Mouse (Mus musculus) hindbrain, embryonic 14.5 days (tissue): ENCODE measurements around the gene Agk. TPM values are rescaled to one million over a fixed set of nuclear protein-coding genes. Genes with fewer than 3 reads are reported as not detected.
A peak's percentile ranks its signal among the peaks of the same experiment; 100 is the strongest.

Experiments
- ATAC-seq: fragments of 200-750 bp; cut with Nextera tagmentation; 2 replicates; pipeline ENCODE4 v1.8.0; 2017; ENCODE audit warnings: moderate number of reproducible peaks, mild to moderate bottlenecking, moderate TSS enrichment, moderate library complexity; ENCODE audit not compliant: low FRiP score
- DNase-seq: peaks from one replicate; pipeline ENCODE4 v3.0.0-alpha.2; 2015; ENCODE audit warnings: low spot score
- H3K27ac ChIP-seq: fragments of 300-500 bp; sonication (generic); 2 replicates; pipeline ENCODE4 v1.5.1; 2014; ENCODE audit warnings: mild to moderate bottlenecking, moderate library complexity
- H3K27me3 ChIP-seq: fragments of 300-500 bp; sonication (generic); 2 replicates; pipeline ENCODE4 v1.6.1; 2014; ENCODE audit warnings: mild to moderate bottlenecking, low read length, mixed read lengths; ENCODE audit not compliant: control insufficient read depth, insufficient read depth
- H3K36me3 ChIP-seq: fragments of 300-500 bp; sonication (generic); replicated peaks from 2 replicates; pipeline ENCODE4 v1.6.1; 2014; ENCODE audit not compliant: control insufficient read depth, insufficient read depth
- H3K4me1 ChIP-seq: fragments of 300-500 bp; sonication (generic); replicated peaks from 2 replicates; pipeline ENCODE4 v1.6.1; 2014; ENCODE audit warnings: antibody characterized with exemption, low read length, mixed read lengths; ENCODE audit not compliant: control insufficient read depth, insufficient read depth
- H3K4me2 ChIP-seq: fragments of 300-500 bp; sonication (generic); replicated peaks from 2 replicates; pipeline ENCODE4 v1.6.1; 2014; ENCODE audit warnings: mild to moderate bottlenecking, moderate library complexity
- H3K4me3 ChIP-seq: fragments of 300-500 bp; sonication (generic); replicated peaks from 2 replicates; pipeline ENCODE4 v1.5.1; 2014; ENCODE audit warnings: mild to moderate bottlenecking, low read length
- H3K9ac ChIP-seq: fragments of 300-500 bp; sonication (generic); 2 replicates; pipeline ENCODE4 v1.6.1; 2014
- H3K9me3 ChIP-seq: fragments of 300-500 bp; sonication (generic); 2 replicates; pipeline ENCODE4 v1.6.1; 2016; ENCODE audit warnings: low read length; ENCODE audit not compliant: control insufficient read depth
- WGBS: fragments of 180-500 bp; shearing (Covaris S2); extraction: QIAGEN DNeasy Blood & Tissue Kit; methylation state at CpG from one replicate; pipeline ENCODE4 v1.1.7; 2014; 5-methylcytosine and 5-hydroxymethylcytosine counted together
- polyA plus RNA-seq: library from polyadenylated mRNA; unstranded; fragments of >200 nt; fragmentation: Nextera tagmentation; extraction: Ambion mirVana; gene quantifications from 2 replicates; pipeline ENCODE4 v1.2.1, GENCODE M21; 2014

Gene Agk
- polyA plus RNA-seq, 1 experiment from 2014 or later, result 54.9 TPM

DNA sequence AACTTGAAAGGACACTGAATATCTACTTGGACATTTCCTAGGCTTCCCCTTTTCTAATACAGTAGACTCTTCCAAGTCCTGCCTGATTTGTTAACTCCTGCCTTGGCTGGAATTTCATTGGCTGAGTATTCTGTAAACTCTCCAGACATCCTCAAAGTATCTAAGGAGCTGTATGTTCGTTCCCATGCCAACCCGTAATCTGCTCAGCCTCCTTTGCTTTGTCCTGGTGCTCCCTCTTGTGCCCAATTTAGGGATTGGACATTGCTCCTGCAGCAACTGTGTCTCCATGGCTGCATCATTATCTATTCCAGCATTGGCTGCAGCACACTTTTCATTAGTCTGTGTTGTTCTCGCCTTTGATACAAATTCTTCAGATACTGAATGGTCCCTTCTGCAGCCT lies 68.2 kb downstream of the Agk start:
- H3K9me3 ChIP-seq, result no peaks in the 10 kb centered on the region
- H3K27ac ChIP-seq, result no peak overlapping the region
- peaks cover 20% of the 10 kb centered on the region for H3K36me3 ChIP-seq
- no peaks in the 10 kb centered on the region for H3K27me3 ChIP-seq
- no peaks in the 10 kb centered on the region; the same call in 1 of the 2 replicates for H3K4me1 ChIP-seq
- no peak overlapping the region for H3K9ac ChIP-seq
- peak; percentile 97 for ATAC-seq
- H3K4me2 ChIP-seq, result no peak overlapping the region
- DNase-seq, result peak; percentile 93
- H3K4me3 ChIP-seq, result no peak overlapping the region
- WGBS, result 7% methylated on average over 3 of the region's 3 CpGs

DNA sequence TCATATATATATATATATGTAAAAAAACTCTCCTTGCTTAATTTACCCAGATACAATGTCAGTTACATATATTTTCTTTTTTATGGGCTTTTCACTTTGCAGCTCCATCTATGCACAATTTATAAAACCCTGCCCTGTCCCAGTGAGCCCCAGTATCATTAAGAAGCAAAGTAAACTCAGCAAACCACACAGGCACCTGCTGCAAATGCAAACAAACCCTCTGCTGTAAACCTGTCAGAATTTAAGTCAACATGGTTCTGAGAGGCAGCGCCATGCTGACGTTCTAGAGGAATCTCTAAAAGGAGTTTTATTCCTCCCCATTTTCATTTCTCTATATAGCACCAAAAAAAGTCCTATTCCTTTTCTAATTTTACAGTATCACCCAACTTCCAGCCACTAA lies 77.1 kb downstream of the Agk start:
- no peak overlapping the region for H3K4me2 ChIP-seq
- DNase-seq (no peak), ATAC-seq (no peak)
- no peaks in the 10 kb centered on the region for H3K4me1 ChIP-seq
- H3K36me3 ChIP-seq, result peaks cover 68% of the 10 kb centered on the region
- H3K27ac ChIP-seq, result no peak overlapping the region
- no peak overlapping the region for H3K4me3 ChIP-seq
- no peaks in the 10 kb centered on the region for H3K27me3 ChIP-seq
- no peaks in the 10 kb centered on the region for H3K9me3 ChIP-seq
- WGBS, result 87% methylated on average over 2 of the region's 2 CpGs
- H3K9ac ChIP-seq, result no peak overlapping the region

- H3K4me3 ChIP-seq, result no peak overlapping the region
- 95% methylated on average over 4 of the region's 4 CpGs for WGBS
- peaks cover 78% of the 10 kb centered on the region for H3K36me3 ChIP-seq
Measured at GRCm38 (mm10) chr6:40403640-40404285, 78.8 kb downstream of the Agk start.

DNA sequence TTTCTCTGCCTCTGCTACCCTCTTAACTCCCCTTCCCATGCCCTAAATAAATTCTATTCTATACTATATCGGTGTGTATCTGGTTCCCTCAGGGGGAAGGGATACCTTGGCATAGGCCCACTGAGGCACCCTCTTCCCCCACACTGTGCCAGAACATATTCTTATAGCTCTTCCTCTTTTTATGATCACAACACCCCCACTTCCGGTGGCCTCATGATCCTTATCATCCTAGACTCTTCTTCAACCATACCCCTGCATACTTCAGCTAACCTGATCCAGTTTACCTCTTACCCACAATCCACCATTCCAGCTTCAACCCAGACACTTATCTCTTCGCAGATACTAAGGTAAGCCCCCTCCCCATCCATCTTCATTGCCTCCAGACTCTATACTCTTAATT lies 86.1 kb downstream of the Agk start:
- 96% methylated on average over 3 of the region's 3 CpGs for WGBS
- ATAC-seq, result no peak
- H3K36me3 ChIP-seq, result peaks cover 45% of the 10 kb centered on the region

More at GRCm38 (mm10) chr6:40403640-40404285, 78.8 kb downstream of the Agk start:
- ATAC-seq (no peak), DNase-seq (no peak)
- Histone ChIP-seq H3K27ac (no peak overlapping the region), H3K4me2 (no peak overlapping the region), H3K9me3 (no peaks in the 10 kb centered on the region), H3K27me3 (no peaks in the 10 kb centered on the region), H3K9ac (no peak overlapping the region), H3K4me1 (no peaks in the 10 kb centered on the region)

DNA sequence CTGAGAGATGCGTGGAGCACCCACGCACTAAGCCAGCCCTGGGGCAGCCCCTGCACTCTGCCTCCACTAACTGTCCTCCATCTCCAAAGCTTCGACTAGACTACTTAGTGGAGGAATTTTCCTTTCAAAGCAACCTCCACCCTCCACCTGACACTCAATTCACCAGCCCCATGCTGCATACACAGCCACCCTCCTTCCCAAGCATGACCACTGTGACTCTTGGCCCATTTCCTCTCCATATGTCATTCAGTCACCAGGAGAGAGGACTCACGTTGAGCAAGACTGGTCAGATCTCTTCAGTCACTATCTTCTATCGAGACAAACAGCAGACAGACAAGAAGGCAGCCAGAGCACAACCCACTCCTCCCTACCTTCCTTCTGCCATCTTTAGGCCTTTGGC lies 88.1 kb downstream of the Agk start:
- WGBS, result 91% methylated on average over 5 of the region's 5 CpGs
- no peaks in the 10 kb centered on the region for H3K4me1 ChIP-seq
- H3K36me3 ChIP-seq, result peaks cover 34% of the 10 kb centered on the region
- no peak for DNase-seq
- no peak overlapping the region for H3K4me2 ChIP-seq
- ATAC-seq, result no peak
- H3K9ac ChIP-seq, result no peak overlapping the region
- H3K4me3 ChIP-seq, result no peak overlapping the region
- H3K27ac ChIP-seq, result no peak overlapping the region
- no peaks in the 10 kb centered on the region for H3K27me3 ChIP-seq
- no peaks in the 10 kb centered on the region for H3K9me3 ChIP-seq

More for the DNA sequence above, 86.1 kb downstream of the Agk start:
- DNase-seq, result no peak
- Histone ChIP-seq H3K4me3 (no peak overlapping the region), H3K9me3 (no peaks in the 10 kb centered on the region), H3K27me3 (no peaks in the 10 kb centered on the region), H3K9ac (no peak overlapping the region), H3K27ac (no peak overlapping the region), H3K4me1 (no peaks in the 10 kb centered on the region), H3K4me2 (no peak overlapping the region)

GRCm38 (mm10) chr6:40413565-40413964 lies 88.6 kb downstream of the Agk start:
- DNase-seq (no peak), ATAC-seq (no peak)
- H3K9ac ChIP-seq, result no peak overlapping the region
- H3K4me3 ChIP-seq, result no peak overlapping the region
- WGBS, result 96% methylated on average over 3 of the region's 3 CpGs
- no peaks in the 10 kb centered on the region for H3K4me1 ChIP-seq
- no peaks in the 10 kb centered on the region for H3K9me3 ChIP-seq
- no peak overlapping the region for H3K4me2 ChIP-seq
- H3K27me3 ChIP-seq, result no peaks in the 10 kb centered on the region
- H3K36me3 ChIP-seq, result peaks cover 34% of the 10 kb centered on the region
- no peak overlapping the region for H3K27ac ChIP-seq

GRCm38 (mm10) chr6:40415799-40416198 lies 90.8 kb downstream of the Agk start:
- H3K36me3 ChIP-seq, result peaks cover 34% of the 10 kb centered on the region
- no peak overlapping the region for H3K9ac ChIP-seq
- no peak overlapping the region for H3K4me3 ChIP-seq
- 82% methylated on average over 5 of the region's 5 CpGs for WGBS
- no peak overlapping the region for H3K4me2 ChIP-seq
- H3K27ac ChIP-seq, result no peak overlapping the region
- no peaks in the 10 kb centered on the region for H3K9me3 ChIP-seq
- DNase-seq (no peak), ATAC-seq (no peak)
- no peaks in the 10 kb centered on the region for H3K27me3 ChIP-seq
- H3K4me1 ChIP-seq, result no peaks in the 10 kb centered on the region

DNA sequence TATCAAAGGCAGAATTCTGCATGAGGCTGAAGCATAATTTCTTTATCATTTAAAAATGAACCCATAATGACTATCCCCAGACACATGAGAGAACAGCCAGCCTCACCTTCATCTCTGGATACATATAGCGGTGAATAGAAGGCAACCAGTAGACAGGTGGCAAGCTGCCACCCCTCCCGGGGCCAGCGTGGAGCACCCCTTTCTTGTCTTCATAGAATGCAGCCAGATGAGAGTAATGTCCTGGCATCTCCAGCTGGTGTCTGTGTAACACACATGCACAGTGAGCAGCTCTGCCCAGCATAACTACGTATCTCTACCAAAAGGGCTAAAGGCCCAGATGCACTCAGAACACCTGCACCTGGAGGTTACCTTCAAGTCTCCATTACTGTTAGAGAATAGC lies 93.4 kb downstream of the Agk start:
- no peak overlapping the region for H3K4me2 ChIP-seq
- no peak overlapping the region for H3K27ac ChIP-seq
- H3K4me1 ChIP-seq, result no peaks in the 10 kb centered on the region
- H3K27me3 ChIP-seq, result no peaks in the 10 kb centered on the region
- peaks cover 39% of the 10 kb centered on the region for H3K36me3 ChIP-seq
- no peaks in the 10 kb centered on the region for H3K9me3 ChIP-seq
- H3K4me3 ChIP-seq, result no peak overlapping the region
- WGBS, result 91% methylated on average over 4 of the region's 4 CpGs
- no peak for ATAC-seq
- H3K9ac ChIP-seq, result no peak overlapping the region
- DNase-seq, result no peak

GRCm38 (mm10) chr6:40421099-40421498 lies 96.1 kb downstream of the Agk start:
- ATAC-seq (no peak), DNase-seq (no peak)
- 98% methylated on average over 6 of the region's 6 CpGs for WGBS
- Histone ChIP-seq H3K4me2 (no peak overlapping the region), H3K4me3 (no peak overlapping the region), H3K27me3 (no peaks in the 10 kb centered on the region), H3K27ac (no peak overlapping the region), H3K9ac (no peak overlapping the region), H3K36me3 (peaks cover 32% of the 10 kb centered on the region), H3K9me3 (no peaks in the 10 kb centered on the region), H3K4me1 (no peaks in the 10 kb centered on the region)

DNA sequence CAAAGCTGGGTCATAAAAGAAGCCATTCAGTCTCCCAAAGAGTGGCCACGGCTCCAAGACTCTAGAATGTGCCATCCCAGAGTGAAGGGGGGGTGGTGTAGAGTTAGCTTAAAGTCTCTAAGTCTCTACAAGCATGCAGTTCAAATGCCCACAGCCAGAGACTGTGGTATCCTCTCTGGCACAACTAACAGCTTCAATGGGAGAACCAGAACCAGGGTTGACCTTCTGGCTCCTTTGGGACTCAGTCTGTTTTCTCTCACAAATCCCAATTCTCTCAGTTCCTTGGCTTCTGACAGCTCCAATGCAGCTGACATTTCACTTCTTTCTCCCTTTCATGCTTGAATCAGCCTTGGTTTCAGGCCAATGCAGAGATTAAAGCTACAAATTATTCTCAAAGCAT lies 98.0 kb downstream of the Agk start:
- ATAC-seq (no peak), DNase-seq (no peak)
- no peak overlapping the region for H3K4me2 ChIP-seq
- H3K4me3 ChIP-seq, result no peak overlapping the region
- H3K9me3 ChIP-seq, result no peaks in the 10 kb centered on the region
- H3K27me3 ChIP-seq, result no peaks in the 10 kb centered on the region
- H3K4me1 ChIP-seq, result no peaks in the 10 kb centered on the region
- 88% methylated on average over 1 of the region's 1 CpGs for WGBS
- no peak overlapping the region for H3K27ac ChIP-seq
- H3K9ac ChIP-seq, result no peak overlapping the region
- peaks cover 24% of the 10 kb centered on the region for H3K36me3 ChIP-seq
